Mouse (Mus musculus): ENCODE measurements around the gene Ech1.

- no peak for TF ChIP-seq POLR2A (IDR thresholded peaks at IDR 0.05; ENCODE audit: borderline replicate concordance, extremely low read depth, low read depth, low read length)
- no peak for TF ChIP-seq CTCF (IDR thresholded peaks at IDR 0.05; ENCODE audit: insufficient read depth, low read length)
These were observed 18.1 kb upstream of the Ech1 start for GRCm38 (mm10) chr7:28806869-28807268.
